Mouse (Mus musculus) G1E-ER4 (cell line): Measurements from ENCODE around the gene AI467606. TPM values are rescaled to one million over a fixed set of nuclear protein-coding genes. Genes with fewer than 3 reads are reported as not detected.

Experiments
- GATA1 ChIP-seq: IDR thresholded peaks from one replicate; pipeline ENCODE4 v1.8.0; 2012; ENCODE audit warnings: low read length, inconsistent platforms
- polyA plus RNA-seq: library from polyadenylated mRNA; stranded (reverse); fragments of >175 nt; gene quantifications from 2 replicates; pipeline ENCODE4 v1.2.3, GENCODE M21; 2012

Gene AI467606
- polyA plus RNA-seq, 1 experiment: 223 TPM

GRCm38 (mm10) chr7:127088083-127088482, 3.1 kb upstream of the AI467606 start:
- no peak for TF ChIP-seq GATA1

GRCm38 (mm10) chr7:127088901-127089845, 2.0 kb upstream of the AI467606 start:
- no peak for TF ChIP-seq GATA1

GRCm38 (mm10) chr7:127090154-127091113, 725 bp upstream of the AI467606 start:
- no peak for TF ChIP-seq GATA1

GRCm38 (mm10) chr7:127093914-127094313, 2.8 kb downstream of the AI467606 start:
- no peak for TF ChIP-seq GATA1

GRCm38 (mm10) chr7:127096456-127096855, 5.3 kb downstream of the AI467606 start:
- no peak for TF ChIP-seq GATA1

- no peak for TF ChIP-seq GATA1
Measured at GRCm38 (mm10) chr7:127098521-127098920, 7.4 kb downstream of the AI467606 start.

DNA sequence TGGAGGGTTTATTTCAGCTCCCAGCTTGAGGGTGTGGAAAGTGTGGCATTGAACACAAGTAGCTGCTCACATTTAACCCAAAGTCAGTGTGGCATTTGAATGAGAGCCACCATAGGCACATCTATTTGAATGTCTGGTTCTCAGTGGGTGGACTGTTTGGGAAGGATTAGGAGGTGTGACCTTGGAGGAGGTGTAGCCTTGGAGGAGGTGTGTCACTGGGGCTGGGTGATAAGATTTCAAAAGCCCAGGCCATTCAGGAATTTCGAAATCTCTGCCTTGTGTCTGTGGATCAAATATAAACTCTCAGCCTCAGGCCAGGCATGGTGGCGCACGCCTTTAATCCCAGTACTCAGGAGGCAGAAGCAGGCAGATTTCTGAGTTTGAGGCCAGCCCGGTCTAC, 7.8 kb downstream of the AI467606 start:
- no peak for TF ChIP-seq GATA1

DNA sequence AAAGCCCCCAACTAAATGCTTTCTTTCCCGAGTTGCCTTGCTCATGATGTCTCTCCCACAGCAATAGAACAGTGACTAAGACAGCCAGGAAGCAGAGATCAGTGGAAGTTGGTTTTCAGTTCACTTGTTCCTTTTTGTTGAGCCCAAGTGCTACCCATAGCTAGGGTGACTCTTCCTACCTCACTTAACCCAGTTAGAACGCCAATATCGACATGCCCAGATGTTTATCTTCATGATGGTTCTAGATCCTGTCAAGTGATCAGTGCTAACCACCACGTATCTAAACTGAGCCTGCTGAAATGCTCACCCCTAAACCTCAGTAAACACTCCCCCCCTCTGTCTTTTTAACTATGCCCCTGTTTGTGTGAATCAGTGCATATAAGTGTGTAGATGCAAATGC, 8.4 kb downstream of the AI467606 start:
- TF ChIP-seq GATA1: no peak

DNA sequence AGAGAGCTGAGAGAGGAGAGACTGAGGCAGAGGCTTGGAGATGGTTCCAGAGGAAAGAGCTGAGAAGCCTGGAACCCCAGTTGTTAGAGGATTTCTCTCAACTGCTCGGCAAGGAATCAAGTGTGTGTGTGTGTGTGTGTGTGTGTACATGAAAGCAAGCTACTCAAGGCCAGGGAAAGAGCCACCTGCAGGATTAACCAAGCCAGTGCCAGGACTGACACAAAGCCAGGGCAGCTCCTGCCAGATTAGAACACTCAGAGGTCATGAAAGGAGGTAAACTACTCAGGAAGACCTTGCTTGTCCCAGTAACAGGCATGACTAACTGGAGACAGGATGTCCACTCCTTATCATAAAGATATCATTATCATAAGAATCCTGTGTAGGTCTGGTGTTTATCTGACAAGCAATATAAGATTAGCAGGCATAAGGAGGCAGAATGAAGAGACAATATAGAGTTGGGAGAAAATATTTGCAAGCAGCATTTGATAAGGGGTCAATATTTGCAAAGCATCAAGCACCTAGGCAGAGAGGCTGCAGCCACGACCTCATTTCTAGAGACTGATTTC, 10.4 kb downstream of the AI467606 start:
- no peak for TF ChIP-seq GATA1

DNA sequence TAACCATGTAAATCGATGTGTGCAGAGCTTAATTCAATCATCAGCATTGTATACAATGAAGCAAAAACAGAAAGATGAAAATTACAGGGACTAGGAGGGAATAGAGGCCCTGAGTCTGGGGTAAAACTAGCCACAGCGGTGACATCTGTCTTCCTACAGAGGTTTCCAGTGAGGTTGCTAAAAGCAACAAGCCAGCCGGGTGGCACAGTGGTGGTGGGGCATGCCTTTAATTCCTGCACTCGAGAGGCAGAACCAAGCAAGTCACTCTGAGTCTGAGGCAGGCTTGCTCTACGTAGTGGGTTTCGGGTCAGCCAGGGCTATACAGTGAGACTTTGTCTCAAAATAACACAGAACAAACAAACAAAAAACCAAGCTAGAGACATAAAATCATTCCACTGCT, 11.0 kb downstream of the AI467606 start:
- no peak for TF ChIP-seq GATA1

GRCm38 (mm10) chr7:127103960-127104359, 12.8 kb downstream of the AI467606 start:
- TF ChIP-seq GATA1: no peak

GRCm38 (mm10) chr7:127104560-127105332, 13.6 kb downstream of the AI467606 start:
- no peak for TF ChIP-seq GATA1

DNA sequence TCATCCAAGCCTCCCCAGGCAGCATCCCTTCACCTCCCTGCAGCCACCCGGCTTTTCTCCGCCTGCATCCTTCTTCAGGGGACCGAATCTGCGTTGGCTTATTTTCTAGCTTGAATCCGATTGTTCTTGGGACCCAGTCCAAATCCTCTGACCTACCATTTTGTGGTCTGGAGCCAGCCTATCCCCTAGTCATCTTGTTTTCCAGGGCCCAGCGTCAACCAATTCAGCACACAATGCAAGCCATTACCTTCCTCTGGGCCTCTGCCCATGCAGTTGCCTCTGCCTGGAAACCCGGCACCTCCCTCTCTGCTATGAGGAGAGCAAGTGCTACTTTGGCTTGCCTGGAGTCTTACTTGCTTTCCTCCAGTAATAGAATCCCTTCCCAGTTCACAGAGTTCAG, 14.4 kb downstream of the AI467606 start:
- no peak for TF ChIP-seq GATA1

DNA sequence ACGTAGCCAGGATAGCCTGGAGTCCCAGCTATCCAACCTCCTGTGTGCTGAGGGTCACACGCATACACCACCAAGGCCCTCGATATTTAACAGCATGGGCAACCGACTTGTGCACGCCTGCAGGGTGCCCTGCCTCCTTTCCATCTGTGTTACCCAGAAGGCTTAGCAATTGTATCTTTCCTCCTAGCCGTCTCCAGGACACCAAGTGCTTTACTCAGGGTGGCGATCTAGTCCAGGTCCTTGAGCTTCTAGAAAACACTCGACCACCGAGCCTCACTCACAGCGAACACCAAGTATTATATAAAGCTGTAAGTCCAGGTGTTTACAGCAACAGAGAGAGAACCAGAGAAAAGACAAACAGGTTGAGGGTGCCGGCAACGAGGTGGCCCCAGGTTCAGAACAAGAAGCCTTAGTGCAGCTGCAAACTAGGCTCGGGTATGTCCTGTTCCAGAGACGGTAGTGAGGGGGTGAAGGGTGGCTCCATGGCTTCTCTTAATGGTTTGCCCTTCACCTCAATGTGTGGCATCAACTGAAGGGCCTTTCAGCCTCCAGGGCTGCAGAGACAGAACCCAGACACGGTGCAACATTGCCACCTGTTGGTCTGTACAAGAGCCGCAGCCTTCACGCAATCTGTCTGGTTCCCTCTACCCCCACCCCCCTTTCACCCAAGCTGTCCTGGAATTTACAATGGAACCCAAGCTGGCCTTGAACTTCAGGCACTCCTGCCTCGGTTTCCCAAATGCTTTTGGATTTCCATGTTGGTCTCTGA, 19.3 kb downstream of the AI467606 start:
- no peak for TF ChIP-seq GATA1
